Mouse (Mus musculus) hindbrain, embryonic 11.5 days (tissue): Measurements from ENCODE around the gene Asb18. TPM values are rescaled to one million over a fixed set of nuclear protein-coding genes. Genes with fewer than 3 reads are reported as not detected.
A peak's percentile ranks its signal among the peaks of the same experiment; 100 is the strongest.

Source experiments
- ATAC-seq: fragments of 200-750 bp; cut with Nextera tagmentation; 2 replicates; pipeline ENCODE4 v1.8.0; 2017; ENCODE audit warnings: mild to moderate bottlenecking, moderate TSS enrichment, moderate library complexity; ENCODE audit not compliant: low FRiP score
- DNase-seq: peaks from one replicate; pipeline ENCODE4 v3.0.0-alpha.2; 2015; ENCODE audit warnings: low spot score
- H3K27ac ChIP-seq: fragments of 300-500 bp; sonication (generic); 2 replicates; pipeline ENCODE4 v1.5.1; 2014; ENCODE audit warnings: mild to moderate bottlenecking, low read depth, low read length
- H3K27me3 ChIP-seq: fragments of 300-500 bp; sonication (generic); 2 replicates; pipeline ENCODE4 v1.6.1; 2014; ENCODE audit warnings: mild to moderate bottlenecking, low read length, moderate library complexity, mixed read lengths; ENCODE audit not compliant: control insufficient read depth, insufficient read depth
- H3K36me3 ChIP-seq: fragments of 300-500 bp; sonication (generic); 2 replicates; pipeline ENCODE4 v1.6.1; 2014; ENCODE audit warnings: mild to moderate bottlenecking, low read length, moderate library complexity, mixed read lengths; ENCODE audit not compliant: control insufficient read depth, insufficient read depth
- H3K4me1 ChIP-seq: fragments of 300-500 bp; sonication (generic); replicated peaks from 2 replicates; pipeline ENCODE4 v1.6.1; 2014; ENCODE audit warnings: low read length, mixed read lengths; ENCODE audit not compliant: control insufficient read depth, insufficient read depth
- H3K4me2 ChIP-seq: fragments of 300-500 bp; sonication (generic); replicated peaks from 2 replicates; pipeline ENCODE4 v1.6.1; 2014; ENCODE audit warnings: mild to moderate bottlenecking, low read depth, low read length
- H3K4me3 ChIP-seq: fragments of 300-500 bp; sonication (generic); 2 replicates; pipeline ENCODE4 v1.5.1; 2014; ENCODE audit warnings: low read depth, low read length
- H3K9ac ChIP-seq: fragments of 300-500 bp; sonication (generic); 2 replicates; pipeline ENCODE4 v1.6.1; 2014; ENCODE audit warnings: low read depth, low read length
- H3K9me3 ChIP-seq: fragments of 300-500 bp; sonication (generic); 2 replicates; pipeline ENCODE4 v1.6.1; 2016; ENCODE audit warnings: low read length; ENCODE audit not compliant: control insufficient read depth
- WGBS: fragments of 180-500 bp; shearing (Covaris S2); extraction: QIAGEN DNeasy Blood & Tissue Kit; methylation state at CpG from one replicate; pipeline ENCODE4 v1.1.7; 2014; 5-methylcytosine and 5-hydroxymethylcytosine counted together
- polyA plus RNA-seq: library from polyadenylated mRNA; unstranded; fragments of >200 nt; fragmentation: Nextera tagmentation; extraction: Ambion mirVana; gene quantifications from 2 replicates; pipeline ENCODE4 v1.2.1, GENCODE M21; 2014

Gene Asb18
- 0.19 and 0.25 TPM in 2 replicates for polyA plus RNA-seq

GRCm38 (mm10) chr1:90014446-90014845 is at the start of gene Asb18:
Gene Asb18 (minus strand): TSS chr1:90014666.
- Histone ChIP-seq H3K9ac (no peak within 1 kb of the TSS), H3K4me1 (no peaks in the 10 kb centered on the region), H3K36me3 (no peaks in the 10 kb centered on the region), H3K27me3 (no peaks in the 10 kb centered on the region), H3K4me2 (no peak within 1 kb of the TSS), H3K9me3 (no peaks in the 10 kb centered on the region), H3K27ac (no peak within 1 kb of the TSS), H3K4me3 (no peak within 1 kb of the TSS)
- DNase-seq (no peak), ATAC-seq (no peak)
- WGBS, result 80% methylated on average over 5 of the region's 5 CpGs

- 0 out of 2 replicates have a peak, but pooled peaks have one; percentile 47 for ATAC-seq
- H3K4me2 ChIP-seq, result no peak overlapping the region
- H3K4me3 ChIP-seq, result no peak overlapping the region
- H3K27me3 ChIP-seq, result no peaks in the 10 kb centered on the region
- DNase-seq, result peak; percentile 80
- H3K36me3 ChIP-seq, result no peaks in the 10 kb centered on the region
- H3K4me1 ChIP-seq, result no peaks in the 10 kb centered on the region
- H3K9ac ChIP-seq, result no peak overlapping the region
- H3K9me3 ChIP-seq, result no peaks in the 10 kb centered on the region
- H3K27ac ChIP-seq, result no peak overlapping the region
- WGBS, result 18% methylated on average over 7 of the region's 7 CpGs
Measured at GRCm38 (mm10) chr1:90060599-90060998, 46.1 kb upstream of the Asb18 start.

- Histone ChIP-seq H3K36me3 (no peaks in the 10 kb centered on the region), H3K9me3 (no peaks in the 10 kb centered on the region), H3K4me3 (no peak overlapping the region), H3K9ac (no peak overlapping the region), H3K27me3 (no peaks in the 10 kb centered on the region), H3K4me2 (no peak overlapping the region), H3K4me1 (no peaks in the 10 kb centered on the region), H3K27ac (no peak overlapping the region)
- DNase-seq (no peak), ATAC-seq (no peak)
- 55% methylated on average over 3 of the region's 3 CpGs for WGBS
Measured at GRCm38 (mm10) chr1:90060054-90060453, 45.6 kb upstream of the Asb18 start.

GRCm38 (mm10) chr1:90054991-90055390 is 40.5 kb upstream of the Asb18 start:
- Histone ChIP-seq H3K27ac (no peak overlapping the region), H3K27me3 (no peaks in the 10 kb centered on the region), H3K4me2 (no peak overlapping the region), H3K4me1 (peaks cover 5% of the 10 kb centered on the region; the same call in 1 of the 2 replicates), H3K36me3 (no peaks in the 10 kb centered on the region), H3K9me3 (no peaks in the 10 kb centered on the region), H3K4me3 (no peak overlapping the region), H3K9ac (no peak overlapping the region)
- WGBS, result 83% methylated on average over 4 of the region's 4 CpGs
- no peak for DNase-seq
- no peak for ATAC-seq

GRCm38 (mm10) chr1:90051347-90051746 is 36.9 kb upstream of the Asb18 start:
- no peaks in the 10 kb centered on the region for H3K9me3 ChIP-seq
- no peak overlapping the region for H3K27ac ChIP-seq
- no peaks in the 10 kb centered on the region for H3K27me3 ChIP-seq
- H3K36me3 ChIP-seq, result no peaks in the 10 kb centered on the region
- WGBS, result 37% methylated on average over 5 of the region's 5 CpGs
- H3K4me3 ChIP-seq, result no peak overlapping the region
- H3K4me2 ChIP-seq, result no peak overlapping the region
- ATAC-seq (no peak), DNase-seq (peak; percentile 78)
- H3K4me1 ChIP-seq, result peaks cover 5% of the 10 kb centered on the region; the same call in 1 of the 2 replicates
- H3K9ac ChIP-seq, result no peak overlapping the region

- peak overlapping the region; percentile 56; the same call in 1 of the 2 replicates for H3K9ac ChIP-seq
- ATAC-seq, result peak; percentile 76
- H3K27me3 ChIP-seq, result no peaks in the 10 kb centered on the region
- H3K27ac ChIP-seq, result peak overlapping the region; percentile 82
- no peaks in the 10 kb centered on the region for H3K36me3 ChIP-seq
- peak overlapping the region; percentile 15; the same call in 1 of the 2 replicates for H3K4me2 ChIP-seq
- no peak overlapping the region for H3K4me3 ChIP-seq
- 30% methylated on average over 20 of the region's 20 CpGs for WGBS
- H3K4me1 ChIP-seq, result peaks cover 5% of the 10 kb centered on the region; the same call in 1 of the 2 replicates
- H3K9me3 ChIP-seq, result no peaks in the 10 kb centered on the region
- DNase-seq, result peak; percentile 67
Measured at GRCm38 (mm10) chr1:90050046-90050739, 35.7 kb upstream of the Asb18 start.

- 75% methylated on average over 2 of the region's 2 CpGs for WGBS
Measured at GRCm38 (mm10) chr1:90028305-90028704, 13.8 kb upstream of the Asb18 start.

GRCm38 (mm10) chr1:90026945-90027344 is 12.5 kb upstream of the Asb18 start:
- no peak overlapping the region for H3K4me3 ChIP-seq
- H3K27me3 ChIP-seq, result no peaks in the 10 kb centered on the region
- H3K9me3 ChIP-seq, result no peaks in the 10 kb centered on the region
- no peaks in the 10 kb centered on the region for H3K36me3 ChIP-seq
- WGBS, result 26% methylated on average over 3 of the region's 3 CpGs
- DNase-seq, result peak; percentile 54
- H3K27ac ChIP-seq, result no peak overlapping the region
- no peak for ATAC-seq
- H3K4me1 ChIP-seq, result no peaks in the 10 kb centered on the region
- no peak overlapping the region for H3K9ac ChIP-seq
- H3K4me2 ChIP-seq, result no peak overlapping the region

More at GRCm38 (mm10) chr1:90028305-90028704, 13.8 kb upstream of the Asb18 start:
- Histone ChIP-seq H3K27ac (no peak overlapping the region), H3K27me3 (no peaks in the 10 kb centered on the region), H3K9ac (no peak overlapping the region), H3K4me2 (no peak overlapping the region), H3K4me1 (no peaks in the 10 kb centered on the region), H3K4me3 (no peak overlapping the region), H3K9me3 (no peaks in the 10 kb centered on the region), H3K36me3 (no peaks in the 10 kb centered on the region)
- DNase-seq (no peak), ATAC-seq (no peak)

GRCm38 (mm10) chr1:90020336-90020735 is 5.9 kb upstream of the Asb18 start:
- H3K9ac ChIP-seq, result no peak overlapping the region
- no peak overlapping the region for H3K27ac ChIP-seq
- H3K27me3 ChIP-seq, result no peaks in the 10 kb centered on the region
- H3K9me3 ChIP-seq, result no peaks in the 10 kb centered on the region
- no peak overlapping the region for H3K4me3 ChIP-seq
- DNase-seq (no peak), ATAC-seq (no peak)
- H3K4me2 ChIP-seq, result no peak overlapping the region
- no peaks in the 10 kb centered on the region for H3K4me1 ChIP-seq
- 86% methylated on average over 5 of the region's 5 CpGs for WGBS
- H3K36me3 ChIP-seq, result no peaks in the 10 kb centered on the region
